Mouse (Mus musculus) CD8-positive naive resting alpha-beta T cell, adult 2 months (primary cell): ENCODE results near the gene Wdr31.
"Not testable (repeated sequence)": the region's sequence is repeated elsewhere in the genome, so short reads cannot be mapped to it uniquely, and the experiment has no call there.

ENCODE experiments used
- DNase-seq, 2 experiments: peaks; one replicate each; pipeline ENCODE4 v3.0.0; 2022; ENCODE audit warnings: low read depth in 2 of 2, low spot score in 2 of 2

The Wdr31 gene

GRCm38 (mm10) chr4:62496815-62497214 is 26.1 kb upstream of the Wdr31 start:
- DNase-seq, result no peak

GRCm38 (mm10) chr4:62495946-62496345 is 25.2 kb upstream of the Wdr31 start:
- DNase-seq, result no peak

GRCm38 (mm10) chr4:62494230-62494629 is 23.5 kb upstream of the Wdr31 start:
- DNase-seq, result no peak

GRCm38 (mm10) chr4:62492682-62493081 is 22.0 kb upstream of the Wdr31 start:
- DNase-seq, result no peak

GRCm38 (mm10) chr4:62487914-62488313 is 17.2 kb upstream of the Wdr31 start:
- DNase-seq, result no peak

GRCm38 (mm10) chr4:62487172-62487571 is 16.5 kb upstream of the Wdr31 start:
- no peak for DNase-seq

GRCm38 (mm10) chr4:62486162-62486696 is 15.5 kb upstream of the Wdr31 start:
- DNase-seq, result no peak

GRCm38 (mm10) chr4:62485450-62486161 is 14.9 kb upstream of the Wdr31 start:
- no peak for DNase-seq

GRCm38 (mm10) chr4:62484928-62485327 is 14.2 kb upstream of the Wdr31 start:
- DNase-seq, result no peak

GRCm38 (mm10) chr4:62480709-62481605 is 10.3 kb upstream of the Wdr31 start:
- DNase-seq, result no peak

- DNase-seq, result peak in 1 of 2 experiments; percentile 29
These were observed 9.4 kb upstream of the Wdr31 start, which contains the start of gene Bspry for GRCm38 (mm10) chr4:62479937-62480708. TSS of gene Bspry (plus strand) at chr4:62480053.

- DNase-seq, result not testable (repeated sequence)
These were observed 8.9 kb upstream of the Wdr31 start for GRCm38 (mm10) chr4:62479593-62479936.

GRCm38 (mm10) chr4:62477542-62478244 is 7.0 kb upstream of the Wdr31 start:
- no peak for DNase-seq

- peak; percentile 23 to 35 for DNase-seq
These were observed 5.1 kb upstream of the Wdr31 start for GRCm38 (mm10) chr4:62475793-62476192.

GRCm38 (mm10) chr4:62475131-62475530 is 4.4 kb upstream of the Wdr31 start:
- no peak for DNase-seq

GRCm38 (mm10) chr4:62472071-62472470 is 1.4 kb upstream of the Wdr31 start:
- no peak for DNase-seq

GRCm38 (mm10) chr4:62468158-62468557 is 2.5 kb downstream of the Wdr31 start:
- DNase-seq, result no peak

- no peak for DNase-seq
These were observed 7.6 kb downstream of the Wdr31 start for GRCm38 (mm10) chr4:62463124-62463523.

- DNase-seq, result no peak
These were observed 10.3 kb downstream of the Wdr31 start for GRCm38 (mm10) chr4:62460348-62460747.

GRCm38 (mm10) chr4:62459081-62459480 is 11.6 kb downstream of the Wdr31 start:
- no peak for DNase-seq

GRCm38 (mm10) chr4:62454995-62455394 is 15.7 kb downstream of the Wdr31 start:
- DNase-seq, result peak; percentile 23 to 54
